Mouse (Mus musculus): ENCODE results near the gene Kpna2.
"Not testable (repeated sequence)": the region's sequence is repeated elsewhere in the genome, so short reads cannot be mapped to it uniquely, and the experiment has no call there.

Gene Kpna2

GRCm38 (mm10) chr11:107018606-107019005 lies 19.3 kb upstream of the Kpna2 start:
- no peak for DNase-seq (ENCODE audit: inconsistent ontology term)

- DNase-seq (ENCODE audit: inconsistent ontology term): no peak
Measured at GRCm38 (mm10) chr11:107017339-107017886, 18.1 kb upstream of the Kpna2 start.

DNA sequence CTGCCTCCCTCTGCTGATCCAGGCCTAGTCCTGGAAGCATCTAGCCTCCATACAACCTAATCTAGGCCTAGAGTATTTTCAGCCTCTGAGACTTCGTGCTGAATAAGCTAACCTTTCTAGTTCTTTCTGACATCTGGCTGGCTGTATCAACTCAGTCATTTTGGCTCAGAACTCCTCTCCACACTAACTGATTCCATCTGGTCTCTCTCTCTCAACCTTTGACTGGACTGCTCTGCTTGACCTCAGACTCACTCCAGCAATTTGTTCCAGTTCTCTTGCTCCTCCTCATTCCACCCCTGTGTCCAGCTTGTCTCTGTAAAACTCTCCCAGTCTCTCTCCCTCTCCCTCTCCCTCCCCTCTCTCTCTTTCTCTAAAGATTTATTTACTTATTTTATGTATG lies 17.6 kb upstream of the Kpna2 start:
- DNase-seq (ENCODE audit: inconsistent ontology term): no peak

GRCm38 (mm10) chr11:107015535-107016187 lies 16.3 kb upstream of the Kpna2 start:
- DNase-seq (ENCODE audit: inconsistent ontology term): not testable (repeated sequence)

- no peak for DNase-seq (ENCODE audit: inconsistent ontology term)
Measured at GRCm38 (mm10) chr11:107014597-107015309, 15.4 kb upstream of the Kpna2 start.

GRCm38 (mm10) chr11:107014020-107014585 lies 14.8 kb upstream of the Kpna2 start:
- no peak for DNase-seq (ENCODE audit: inconsistent ontology term)

DNA sequence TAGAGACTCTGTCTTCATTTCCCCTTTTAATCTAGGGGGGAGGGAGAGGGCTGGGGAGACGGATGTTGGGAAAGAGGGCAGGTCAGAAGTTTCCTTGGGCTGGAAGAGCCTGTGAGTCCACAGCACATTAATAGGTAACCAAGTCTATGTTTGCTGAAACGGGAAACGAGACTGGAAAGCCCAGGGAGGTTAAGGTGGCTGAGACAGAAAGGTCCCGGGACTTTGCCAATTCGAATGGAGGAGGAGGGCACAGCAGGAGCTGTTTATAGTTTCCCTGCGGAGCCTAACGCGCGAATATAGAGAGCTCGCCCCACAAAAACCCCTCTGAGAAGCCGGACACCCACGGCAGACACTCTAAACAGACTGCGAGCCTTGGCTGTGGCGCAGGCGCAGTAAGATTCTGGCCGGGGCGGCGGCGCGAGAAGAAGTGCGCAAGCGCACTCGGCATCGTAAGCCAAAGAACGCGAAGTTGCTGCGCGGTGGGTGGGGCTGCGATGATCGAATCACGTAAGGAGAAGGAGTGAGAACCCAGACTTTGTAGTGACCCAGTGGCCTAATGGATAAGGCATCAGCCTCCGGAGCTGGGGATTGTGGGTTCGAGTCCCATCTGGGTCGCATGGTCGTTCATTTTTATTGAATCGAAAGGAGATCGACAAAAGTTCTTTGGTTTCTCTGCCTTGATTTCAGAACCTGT lies 13.1 kb upstream of the Kpna2 start:
- peak; percentile 96 for DNase-seq (ENCODE audit: inconsistent ontology term)

GRCm38 (mm10) chr11:107011669-107012323 lies 12.5 kb upstream of the Kpna2 start:
- DNase-seq (ENCODE audit: inconsistent ontology term): no peak

DNA sequence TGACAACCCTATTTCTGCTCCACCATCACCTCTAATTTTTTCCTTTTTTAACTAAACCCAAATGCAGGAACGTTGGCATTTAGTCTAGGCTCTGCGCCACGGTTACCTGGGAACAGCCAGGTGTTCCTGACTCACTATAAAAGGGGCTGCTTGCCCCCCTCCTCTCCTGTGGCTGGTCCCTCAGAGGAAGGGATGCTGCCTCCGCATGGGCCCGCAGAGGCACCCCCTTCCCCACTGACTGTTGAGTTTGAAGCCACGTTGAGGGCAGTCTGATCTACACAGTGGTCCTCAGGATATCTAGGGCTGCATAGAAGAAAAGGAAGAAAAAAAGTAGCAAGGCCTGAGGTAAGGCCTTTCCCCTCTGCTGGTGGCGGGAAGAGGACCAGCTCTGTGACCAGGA lies 11.8 kb upstream of the Kpna2 start:
- DNase-seq (ENCODE audit: inconsistent ontology term): no peak

DNA sequence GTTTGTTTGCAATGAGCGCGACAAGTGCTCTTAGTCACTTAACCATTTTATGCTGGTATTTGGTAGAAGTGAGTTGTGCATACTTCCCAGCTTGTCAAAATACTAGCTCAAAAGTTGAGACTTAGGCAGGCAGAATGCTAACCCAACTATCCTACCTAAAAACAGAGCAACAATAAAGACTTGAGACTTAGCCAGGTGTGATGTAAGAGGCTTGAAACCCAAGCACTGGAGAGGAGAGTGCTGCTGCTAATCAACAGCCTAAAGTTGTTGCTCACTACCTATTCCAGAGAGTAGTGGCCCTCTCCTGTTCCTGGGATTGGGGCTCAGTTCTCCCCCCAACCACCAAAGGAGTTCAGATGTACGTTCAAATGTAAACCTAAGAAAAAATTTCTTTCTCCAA lies 11.1 kb upstream of the Kpna2 start:
- no peak for DNase-seq (ENCODE audit: inconsistent ontology term)

- DNase-seq (ENCODE audit: inconsistent ontology term): peak; percentile 58
Measured at GRCm38 (mm10) chr11:107005538-107005937, 6.2 kb upstream of the Kpna2 start.

DNA sequence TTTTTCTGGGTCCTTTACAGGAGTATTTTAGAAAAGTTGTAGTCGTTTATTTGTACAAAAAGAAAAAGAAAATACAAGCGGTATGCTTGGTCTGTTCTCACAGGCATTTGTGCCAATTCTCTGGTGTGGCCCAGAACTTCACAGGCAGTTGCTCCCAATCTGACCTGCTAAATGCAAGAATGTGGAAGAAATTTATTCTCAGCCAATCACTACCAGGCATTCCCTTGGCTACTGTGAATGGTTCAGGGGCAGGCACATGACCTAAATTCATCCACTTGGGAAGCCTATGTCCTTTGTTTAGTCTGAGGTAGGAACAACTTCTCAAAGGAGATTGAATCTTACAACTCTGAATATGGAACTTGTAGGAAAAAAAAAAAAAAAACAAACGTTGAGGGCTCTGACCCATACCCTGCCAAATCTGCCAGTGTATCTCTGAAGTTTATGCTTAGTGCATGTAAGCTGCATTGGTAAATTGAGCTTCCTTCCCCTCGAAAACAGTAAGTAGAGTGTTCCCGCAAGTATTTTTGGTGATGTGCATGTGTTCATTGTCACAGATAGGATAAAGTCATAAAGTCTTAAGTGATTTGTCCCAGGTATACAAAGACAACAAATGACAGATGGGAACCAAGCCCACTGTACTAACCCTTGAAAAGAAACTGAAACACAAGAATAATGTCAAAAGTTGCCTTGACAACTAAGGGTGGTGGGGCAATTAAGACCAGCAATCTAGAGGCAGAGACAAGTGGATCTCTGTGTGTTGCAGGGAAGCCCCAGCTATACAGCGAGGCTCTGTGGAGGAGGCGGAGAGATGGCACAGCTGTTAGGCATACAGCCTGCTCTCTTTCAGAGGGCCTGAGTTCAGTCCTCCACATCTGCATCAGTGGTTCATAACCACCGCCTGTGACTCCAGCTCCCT lies 2.7 kb upstream of the Kpna2 start:
- DNase-seq (ENCODE audit: inconsistent ontology term): peak; percentile 95

DNA sequence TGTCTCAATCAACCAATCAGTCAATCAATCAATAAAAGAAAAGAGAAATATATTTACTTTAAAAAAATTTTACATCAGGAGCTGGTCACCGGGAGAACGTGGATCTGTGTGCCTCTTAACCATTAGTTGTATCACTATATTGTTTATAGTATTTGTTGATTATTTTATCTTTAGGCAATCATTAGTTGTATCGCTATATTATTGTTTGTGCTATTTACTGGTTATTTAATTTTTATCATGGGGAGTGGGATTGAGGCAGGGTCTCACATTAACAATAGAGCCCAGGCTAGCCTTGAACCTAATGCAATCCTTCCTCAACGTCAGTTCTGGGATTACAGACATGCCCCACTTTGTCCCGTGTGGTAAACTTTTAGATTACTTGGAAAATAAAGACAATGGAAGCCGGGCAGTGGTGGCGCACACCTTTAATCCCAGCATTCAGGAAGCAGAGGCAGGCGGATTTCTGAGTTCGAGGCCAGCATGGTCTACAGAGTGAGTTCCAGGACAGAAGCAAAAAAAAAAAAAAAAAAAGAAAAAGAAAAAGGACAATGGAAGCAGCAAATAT lies 690 bp upstream of the Kpna2 start:
- no peak for DNase-seq (ENCODE audit: inconsistent ontology term)

GRCm38 (mm10) chr11:106998651-106999150 lies 640 bp downstream of the Kpna2 start:
- DNase-seq (ENCODE audit: inconsistent ontology term): peak; percentile 60

DNA sequence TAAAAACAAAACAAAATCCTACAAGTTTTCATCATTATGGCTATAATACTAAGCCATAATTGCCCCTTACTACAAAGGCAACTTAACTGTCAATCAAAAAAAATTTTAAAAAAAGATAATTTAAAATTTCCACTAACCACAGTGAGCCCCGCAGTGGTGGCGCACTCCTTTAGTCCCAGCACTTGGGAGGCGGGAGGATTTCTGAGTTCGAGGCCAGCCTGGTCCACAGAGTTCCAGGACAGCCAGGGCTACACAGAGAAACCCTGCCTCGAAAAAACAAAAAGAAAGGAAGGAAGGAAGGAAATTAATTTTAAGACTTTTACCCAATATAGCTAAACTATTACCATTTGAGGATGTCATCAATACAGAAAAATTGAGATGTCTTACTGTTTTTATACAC lies 1.4 kb downstream of the Kpna2 start:
- no peak for DNase-seq (ENCODE audit: inconsistent ontology term)

DNA sequence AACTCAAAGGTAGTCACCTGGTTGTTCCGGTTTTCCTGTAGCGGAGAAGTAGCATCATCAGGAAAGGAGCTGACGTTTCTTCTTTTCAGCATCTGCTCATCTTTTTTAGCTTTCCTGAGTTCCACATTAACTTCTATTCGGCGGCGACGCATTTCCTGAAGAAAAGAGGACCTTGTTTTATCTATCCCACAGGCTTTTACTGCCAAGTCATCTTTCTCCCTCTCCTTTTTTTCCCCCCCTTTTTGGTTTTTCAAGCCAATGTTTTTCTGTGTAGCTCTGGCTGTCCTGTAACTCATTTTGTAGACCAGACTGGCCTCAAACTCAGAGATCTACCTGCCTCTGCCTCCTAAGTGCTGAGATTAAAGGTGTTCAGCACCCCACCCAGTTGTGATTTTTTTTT lies 2.8 kb downstream of the Kpna2 start:
- not testable (repeated sequence) for DNase-seq (ENCODE audit: inconsistent ontology term)

DNA sequence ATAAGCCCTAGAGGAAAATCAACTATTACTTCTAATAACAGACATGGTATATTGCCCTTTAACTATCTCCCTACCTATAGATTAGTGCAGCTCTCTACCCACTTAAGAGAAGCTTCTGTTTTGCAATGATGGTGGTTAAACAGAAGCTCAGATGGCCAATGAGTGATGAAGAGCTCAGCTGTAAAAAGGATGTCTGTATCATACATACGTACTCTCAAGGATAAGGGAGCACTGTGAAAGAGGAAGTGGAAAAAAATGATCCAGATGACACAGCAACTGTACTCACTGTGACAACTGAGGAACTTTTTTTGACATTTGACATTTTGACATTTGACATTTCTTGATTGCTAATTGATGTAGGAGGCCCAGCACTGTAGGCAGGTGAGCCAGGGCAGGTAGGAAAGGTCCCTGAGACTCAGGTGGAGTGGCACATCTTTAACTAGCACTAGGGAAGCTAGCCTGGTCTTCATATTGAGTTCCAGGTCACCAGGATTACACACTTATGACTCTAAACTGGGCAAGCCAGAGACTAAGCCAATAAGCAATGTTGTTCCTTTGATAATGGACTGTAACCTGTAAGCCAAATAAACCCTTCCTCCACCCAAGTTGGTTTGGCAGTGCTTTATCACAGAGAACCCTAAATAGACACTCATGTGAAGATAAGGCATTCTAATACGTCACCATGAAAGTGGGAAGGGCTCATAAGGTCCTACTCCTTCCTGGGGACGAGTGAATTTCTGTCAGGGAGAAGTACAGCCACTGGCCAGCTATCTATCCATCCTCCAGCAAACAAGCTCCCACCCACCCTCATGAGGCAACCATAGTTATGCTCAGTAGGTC lies 4.9 kb downstream of the Kpna2 start:
- no peak for DNase-seq (ENCODE audit: inconsistent ontology term)

GRCm38 (mm10) chr11:106987384-106987783 lies 12.0 kb downstream of the Kpna2 start:
- DNase-seq (ENCODE audit: inconsistent ontology term): no peak

- not testable (repeated sequence) for DNase-seq (ENCODE audit: inconsistent ontology term)
Measured at GRCm38 (mm10) chr11:106985979-106986604, 13.2 kb downstream of the Kpna2 start.
